Mouse (Mus musculus) kidney, postnatal 4 days (tissue): ENCODE measurements around the gene Gm45062.
"Not testable (repeated sequence)": the region's sequence is repeated elsewhere in the genome, so short reads cannot be mapped to it uniquely, and the experiment has no call there.

ENCODE experiments used
- DNase-seq, 2 experiments: peaks; one replicate each; pipeline ENCODE4 v3.0.0; 2021; ENCODE audit warnings: mixed read lengths in 2 of 2

Gm45062 gene

DNA sequence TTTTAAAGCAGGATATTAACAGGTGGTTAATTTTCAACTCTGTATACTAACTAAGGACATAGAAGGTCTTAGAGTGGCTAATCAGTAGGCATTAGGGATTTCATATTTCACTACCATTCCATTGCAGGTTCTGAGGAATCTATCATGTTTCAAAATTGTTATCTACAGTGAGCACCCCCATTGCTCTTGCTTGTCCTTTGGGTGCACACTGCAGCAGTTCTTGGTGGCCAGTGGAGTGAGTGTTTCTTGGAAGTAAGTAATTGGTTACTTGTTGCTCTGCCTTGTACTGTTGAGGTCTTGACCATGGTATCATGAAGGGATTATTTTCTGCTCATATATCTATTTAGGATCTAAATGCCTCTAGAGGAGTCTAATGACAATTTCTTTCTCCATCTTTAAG is 57.0 kb downstream of the Gm45062 start:
- no peak for DNase-seq

- DNase-seq = no peak
Measured at GRCm38 (mm10) chr6:8319591-8319990, 60.3 kb downstream of the Gm45062 start.

DNA sequence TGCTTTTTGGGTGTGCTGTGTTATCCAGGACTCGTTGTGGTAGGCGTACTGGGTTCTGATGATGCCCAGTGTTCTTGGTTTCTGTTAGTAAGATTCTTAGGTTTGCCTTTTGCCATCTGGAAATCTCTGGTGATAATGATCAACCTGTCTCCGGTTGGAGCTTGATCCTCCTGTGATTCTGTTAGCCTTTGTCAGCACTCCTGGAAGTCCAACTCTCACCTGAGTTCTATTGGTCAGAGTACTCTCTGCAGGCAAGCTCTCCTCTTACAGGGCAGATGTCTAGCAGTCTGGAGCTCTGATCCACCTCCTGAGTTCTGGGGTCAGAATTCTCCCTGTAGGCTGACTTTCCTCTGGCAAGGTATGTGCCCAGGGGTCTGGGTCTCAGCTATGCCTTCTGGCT is 72.2 kb downstream of the Gm45062 start:
- DNase-seq = not testable (repeated sequence)

- DNase-seq = no peak
Measured at GRCm38 (mm10) chr6:8333380-8333779, 74.1 kb downstream of the Gm45062 start.

DNA sequence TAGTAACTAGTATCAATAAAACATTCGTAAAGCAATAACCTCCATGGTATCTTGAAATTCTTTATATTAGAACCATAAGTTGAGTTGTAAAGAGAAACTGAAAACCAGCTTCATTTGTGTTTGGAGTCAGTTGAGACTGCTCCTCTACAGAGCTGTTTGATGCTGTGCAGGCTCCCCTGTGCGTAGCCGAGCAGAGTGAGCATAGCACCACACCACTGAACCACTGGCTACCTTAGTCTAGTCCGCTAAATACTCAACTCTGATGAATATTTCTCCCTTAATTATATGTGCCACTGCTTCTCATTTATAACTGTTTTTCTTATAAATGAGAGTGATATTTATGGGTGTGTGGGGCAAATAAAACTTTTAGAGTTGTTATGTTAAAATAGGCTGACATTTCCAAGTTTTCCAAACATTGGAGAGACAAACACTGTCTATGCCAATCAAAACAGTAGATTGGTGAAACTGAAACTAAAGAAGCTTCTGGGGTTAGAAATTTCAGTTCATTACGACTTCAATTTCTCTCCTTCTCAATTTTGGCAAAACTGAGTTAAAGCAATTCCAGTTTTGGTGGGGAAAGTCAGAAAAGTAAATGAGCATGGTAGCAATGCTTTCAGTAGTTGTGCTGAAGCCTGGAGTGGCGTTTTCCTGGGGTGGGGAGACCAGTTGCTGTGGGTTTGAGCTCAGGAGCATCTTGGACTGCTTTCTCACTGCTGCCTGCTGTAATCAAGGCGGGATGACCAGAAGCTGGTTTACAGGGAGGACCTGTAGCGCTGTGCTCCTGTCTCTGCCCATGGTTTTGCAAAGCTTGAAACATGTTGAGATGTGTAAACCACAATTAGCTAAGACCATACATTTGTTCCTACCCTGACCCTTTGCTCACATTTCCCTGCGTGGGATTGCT is 77.5 kb downstream of the Gm45062 start:
- no peak for DNase-seq

GRCm38 (mm10) chr6:8339453-8339852 is 80.2 kb downstream of the Gm45062 start:
- DNase-seq = no peak

DNA sequence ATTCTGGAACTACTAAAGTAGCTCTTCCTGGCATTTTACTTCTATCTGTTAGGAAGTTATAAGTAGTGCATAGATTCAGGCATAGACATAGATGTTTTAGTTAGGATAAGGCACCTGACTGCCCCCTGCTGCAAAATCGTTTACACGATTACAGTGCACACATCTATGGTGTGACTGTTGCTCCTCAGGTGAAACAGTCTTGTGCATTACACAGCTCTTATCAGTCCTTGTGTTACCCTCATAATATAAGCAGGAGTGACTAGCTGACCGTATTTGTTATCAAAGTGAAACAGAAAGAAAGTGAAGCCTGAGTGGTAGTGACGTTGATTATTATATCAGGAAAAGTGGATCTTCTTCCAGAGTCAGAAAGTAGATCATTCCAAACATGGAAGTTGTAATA is 84.0 kb downstream of the Gm45062 start:
- DNase-seq = no peak

GRCm38 (mm10) chr6:8345219-8345856 is 86.1 kb downstream of the Gm45062 start:
- DNase-seq = peak; percentile 31 to 43

- DNase-seq = no peak
Measured at GRCm38 (mm10) chr6:8347154-8347553, 87.9 kb downstream of the Gm45062 start.

GRCm38 (mm10) chr6:8348344-8348743 is 89.1 kb downstream of the Gm45062 start:
- DNase-seq = no peak

DNA sequence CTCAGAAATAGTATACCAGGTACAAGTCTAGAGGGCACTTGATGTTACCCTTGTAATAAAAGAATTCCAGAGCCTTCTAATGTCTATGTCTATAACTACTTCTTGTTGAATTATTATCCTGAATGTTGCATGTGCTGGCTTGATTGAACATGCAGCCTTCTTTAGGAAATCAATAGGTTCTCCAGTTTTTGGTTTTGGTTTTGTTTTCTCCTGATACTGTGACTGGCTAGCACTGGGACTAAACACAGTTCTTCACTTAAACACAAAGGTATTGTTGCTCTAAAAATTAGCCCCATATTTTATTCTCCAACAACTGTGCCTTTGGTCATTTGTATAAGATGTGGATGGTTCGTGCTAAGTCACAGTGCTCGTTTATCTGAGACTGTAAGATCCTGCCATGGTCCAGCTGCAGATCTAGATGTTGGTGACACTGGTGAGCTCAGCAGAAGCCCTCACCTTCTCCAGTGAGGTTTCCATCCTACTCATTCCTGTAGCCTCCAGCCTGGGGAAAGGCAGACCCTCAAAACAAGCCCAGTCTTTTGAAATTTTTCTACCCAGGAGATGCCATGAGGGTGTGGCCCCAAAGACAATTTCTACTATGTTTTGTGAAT is 89.9 kb downstream of the Gm45062 start:
- DNase-seq = no peak

GRCm38 (mm10) chr6:8351507-8351906 is 92.3 kb downstream of the Gm45062 start:
- DNase-seq = no peak

DNA sequence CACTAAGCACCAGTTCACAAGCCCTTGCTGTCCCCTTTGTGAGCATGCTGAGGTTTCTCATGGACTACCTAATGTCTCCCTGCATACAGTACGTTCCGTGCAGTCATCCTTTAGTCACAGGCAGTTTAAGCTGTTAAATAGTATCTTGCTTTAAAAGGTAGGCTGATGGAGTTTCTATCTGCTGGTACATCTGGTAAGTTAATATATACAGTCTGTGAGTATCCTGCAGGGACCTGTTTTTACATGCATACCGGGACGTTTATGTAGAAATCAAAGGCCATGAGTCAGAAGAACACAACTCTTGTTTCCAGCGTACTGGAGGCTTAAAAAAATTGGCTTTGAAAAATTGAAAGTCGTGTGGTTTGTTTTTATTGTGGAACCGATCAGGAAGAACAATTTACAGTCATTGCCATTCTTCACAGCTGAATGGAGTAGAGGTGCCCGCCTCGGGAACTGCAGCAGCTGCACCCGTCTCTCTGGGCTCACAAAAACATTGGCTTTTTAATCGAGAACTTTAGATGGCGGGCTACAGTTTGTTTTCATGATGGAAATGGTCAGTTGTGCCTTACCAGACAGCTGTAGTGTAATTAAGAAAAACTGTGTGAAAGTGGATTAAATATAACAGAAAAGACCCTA is 93.4 kb downstream of the Gm45062 start:
- DNase-seq = peak in 1 of 2 experiments; percentile 26

DNA sequence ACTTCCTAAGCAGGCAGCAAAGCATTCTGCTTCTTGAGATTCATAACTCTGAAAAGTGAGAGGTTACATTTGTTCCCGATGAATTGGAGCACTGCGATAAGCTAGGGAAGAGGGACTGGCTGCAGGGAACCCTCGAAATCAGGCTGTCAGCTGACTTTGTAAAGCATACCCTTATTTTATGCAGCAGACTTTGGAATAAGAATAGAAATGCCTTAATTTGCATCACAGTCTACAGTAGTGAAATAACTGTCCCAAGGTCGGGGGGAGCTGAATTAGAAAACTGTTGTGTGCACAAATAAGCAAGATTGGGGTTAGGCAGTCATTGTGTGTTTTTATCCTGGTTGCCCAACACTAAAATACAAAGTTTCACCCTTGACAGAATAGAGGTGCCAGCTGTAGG is 94.2 kb downstream of the Gm45062 start:
- DNase-seq = no peak

- no peak for DNase-seq
Measured at GRCm38 (mm10) chr6:8354846-8355245, 95.6 kb downstream of the Gm45062 start.

GRCm38 (mm10) chr6:8358232-8358631 is 99.0 kb downstream of the Gm45062 start:
- DNase-seq = no peak

DNA sequence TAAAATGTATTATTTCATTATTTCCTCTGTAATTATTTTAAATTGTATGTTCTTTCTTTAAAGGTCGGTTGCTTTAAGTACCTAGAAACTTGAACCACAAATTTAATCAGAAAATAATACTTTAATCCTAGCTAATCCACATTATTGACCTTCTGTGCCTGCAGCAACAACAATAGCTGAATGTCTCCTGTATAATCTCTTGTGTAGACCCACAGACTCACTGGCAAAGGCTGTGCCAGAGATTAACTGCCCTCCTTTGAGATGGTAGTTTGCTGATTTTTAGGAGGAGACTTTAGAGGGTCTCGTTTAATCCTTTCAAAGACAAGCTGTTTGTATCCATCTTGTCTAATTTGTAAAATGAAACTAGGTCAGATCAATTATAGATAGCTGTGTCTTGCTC is 99.5 kb downstream of the Gm45062 start:
- no peak for DNase-seq

GRCm38 (mm10) chr6:8360805-8361204 is 101.6 kb downstream of the Gm45062 start:
- no peak for DNase-seq

GRCm38 (mm10) chr6:8364033-8364756 is 104.9 kb downstream of the Gm45062 start:
- DNase-seq = peak; percentile 10 to 16

DNA sequence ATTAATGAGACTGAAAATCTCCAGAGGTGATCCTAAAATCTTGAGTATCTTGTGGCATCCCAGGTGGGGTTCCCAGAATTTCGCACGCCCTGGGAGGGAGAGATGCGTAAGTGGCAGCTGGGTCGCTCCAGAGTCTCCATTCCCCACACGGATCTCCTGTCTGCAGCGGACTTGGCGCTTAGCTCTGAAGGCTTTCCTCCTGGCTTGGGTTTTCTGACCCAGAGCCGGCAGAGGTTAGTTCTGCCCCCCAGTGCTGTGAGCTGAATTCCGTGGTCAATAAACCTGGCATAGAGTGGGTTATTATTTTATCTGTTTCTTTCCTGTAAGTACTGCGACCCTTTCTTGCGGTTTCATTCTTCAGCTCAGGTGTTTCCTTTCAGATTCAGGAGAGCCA is 105.5 kb downstream of the Gm45062 start:
- no peak for DNase-seq

GRCm38 (mm10) chr6:8367675-8368074 is 108.4 kb downstream of the Gm45062 start:
- DNase-seq = no peak

- no peak for DNase-seq
Measured at GRCm38 (mm10) chr6:8368198-8368864, 109.1 kb downstream of the Gm45062 start.
